Mouse (Mus musculus): ENCODE results near the gene Clec4b2. TPM values are rescaled to one million over a fixed set of nuclear protein-coding genes. Genes with fewer than 3 reads are reported as not detected.

The Clec4b2 gene
- total RNA-seq, 2 experiments from 2014 or later = 3.4 to 4.8 TPM

Other genes starting within 250 kb of the Clec4b2 start
- 25.2 and 26.0 TPM in 2 replicates for gene Clec4a3, start 220.4 kb upstream of the Clec4b2 start, total RNA-seq (2015; ENCODE audit: low replicate concordance)
- 8.1 and 20.3 TPM in 2 replicates for gene Clec4a3, start 220.4 kb upstream of the Clec4b2 start, total RNA-seq (2017; ENCODE audit: low replicate concordance)
- 2.9 TPM in 1 of 2 replicates, not detected in the other for gene Clec4a4, start 182.5 kb upstream of the Clec4b2 start, total RNA-seq (2015; ENCODE audit: low replicate concordance)
- gene Clec4a4, start 182.5 kb upstream of the Clec4b2 start, total RNA-seq (2017; ENCODE audit: low replicate concordance) = not detected in 2 replicates
- gene Clec4b1, start 122.9 kb upstream of the Clec4b2 start, total RNA-seq (2015; ENCODE audit: low replicate concordance) = 5.0 and 23.9 TPM in 2 replicates
- 4.8 TPM in 1 of 2 replicates, not detected in the other for gene Clec4b1, start 122.9 kb upstream of the Clec4b2 start, total RNA-seq (2017; ENCODE audit: low replicate concordance)
- 38.2 and 49.0 TPM in 2 replicates for gene Clec4a2, start 66.5 kb upstream of the Clec4b2 start, total RNA-seq (2015; ENCODE audit: low replicate concordance)
- gene Clec4a2, start 66.5 kb upstream of the Clec4b2 start, total RNA-seq (2017; ENCODE audit: low replicate concordance) = 16.3 and 45.9 TPM in 2 replicates
- 5.4 TPM in 1 of 2 replicates, not detected in the other for gene Clec4n, start 57.0 kb downstream of the Clec4b2 start, total RNA-seq (2015; ENCODE audit: low replicate concordance)
- gene Clec4n, start 57.0 kb downstream of the Clec4b2 start, total RNA-seq (2017; ENCODE audit: low replicate concordance) = 4.2 TPM in 1 of 2 replicates, not detected in the other
- 2.5 and 6.1 TPM in 2 replicates for gene Clec4d, start 89.2 kb downstream of the Clec4b2 start, total RNA-seq (2015; ENCODE audit: low replicate concordance)
- 1.1 and 2.2 TPM in 2 replicates for gene Clec4d, start 89.2 kb downstream of the Clec4b2 start, total RNA-seq (2017; ENCODE audit: low replicate concordance)
- gene Clec4e, start 117.0 kb downstream of the Clec4b2 start, total RNA-seq (2015; ENCODE audit: low replicate concordance) = 7.9 and 10.5 TPM in 2 replicates
- 6.0 and 6.1 TPM in 2 replicates for gene Clec4e, start 117.0 kb downstream of the Clec4b2 start, total RNA-seq (2017; ENCODE audit: low replicate concordance)
- not detected in 2 replicates for gene Vmn2r19, start 135.4 kb downstream of the Clec4b2 start, total RNA-seq (2015; ENCODE audit: low replicate concordance)
- not detected in 2 replicates for gene Vmn2r19, start 135.4 kb downstream of the Clec4b2 start, total RNA-seq (2017; ENCODE audit: low replicate concordance)
- gene Vmn2r20, start 245.2 kb downstream of the Clec4b2 start, total RNA-seq (2015; ENCODE audit: low replicate concordance) = not detected in 2 replicates
- gene Vmn2r20, start 245.2 kb downstream of the Clec4b2 start, total RNA-seq (2017; ENCODE audit: low replicate concordance) = not detected in 2 replicates

All from erythroid progenitor cell, adult 5-6 weeks (primary cell).